Mouse (Mus musculus) midbrain, postnatal 0 days (tissue): ENCODE data around the gene Nub1. TPM values are rescaled to one million over a fixed set of nuclear protein-coding genes. Genes with fewer than 3 reads are reported as not detected.
"Not testable (repeated sequence)": the region's sequence is repeated elsewhere in the genome, so short reads cannot be mapped to it uniquely, and the experiment has no call there.

Experiments
- ATAC-seq: fragments of 200-750 bp; cut with Nextera tagmentation; 2 replicates; pipeline ENCODE4 v1.8.0; 2017; ENCODE audit warnings: moderate number of reproducible peaks, mild to moderate bottlenecking, moderate TSS enrichment, moderate library complexity; ENCODE audit not compliant: low FRiP score
- DNase-seq: peaks from one replicate; pipeline ENCODE4 v3.0.0-alpha.2; 2015; ENCODE audit warnings: low spot score
- H3K27ac ChIP-seq: fragments of 300-500 bp; sonication (generic); 2 replicates; pipeline ENCODE4 v1.5.1; 2014; ENCODE audit warnings: low read depth, mild to moderate bottlenecking, low read length, mixed read lengths
- H3K27me3 ChIP-seq: fragments of 300-500 bp; sonication (generic); 2 replicates; pipeline ENCODE4 v1.6.1; 2014; ENCODE audit warnings: low read length, control low read depth, mixed read lengths; ENCODE audit not compliant: insufficient read depth
- H3K36me3 ChIP-seq: fragments of 300-500 bp; sonication (generic); 2 replicates; pipeline ENCODE4 v1.6.1; 2014; ENCODE audit warnings: low read length, control low read depth, mixed read lengths; ENCODE audit not compliant: insufficient read depth
- H3K4me1 ChIP-seq: fragments of 300-500 bp; sonication (generic); 2 replicates; pipeline ENCODE4 v1.6.1; 2014; ENCODE audit warnings: mild to moderate bottlenecking, control low read depth, antibody characterized with exemption, low read length, mixed read lengths; ENCODE audit not compliant: insufficient read depth
- H3K4me2 ChIP-seq: fragments of 300-500 bp; sonication (generic); 2 replicates; pipeline ENCODE4 v1.6.1; 2014; ENCODE audit warnings: low read depth, mild to moderate bottlenecking, low read length, mixed read lengths; ENCODE audit not compliant: poor library complexity, severe bottlenecking
- H3K4me3 ChIP-seq: fragments of 300-500 bp; sonication (generic); 2 replicates; pipeline ENCODE4 v1.5.1; 2014; ENCODE audit warnings: low read depth, mild to moderate bottlenecking, low read length, moderate library complexity
- H3K9ac ChIP-seq: fragments of 300-500 bp; sonication (generic); replicated peaks from 2 replicates; pipeline ENCODE4 v1.6.1; 2014; ENCODE audit warnings: mild to moderate bottlenecking, low read length, moderate library complexity, mixed read lengths; ENCODE audit not compliant: poor library complexity, severe bottlenecking
- H3K9me3 ChIP-seq: fragments of 300-500 bp; sonication (generic); 2 replicates; pipeline ENCODE4 v1.6.1; 2016; ENCODE audit warnings: low read length, control low read depth
- CTCF ChIP-seq: IDR thresholded peaks from 2 replicates; pipeline ENCODE4 v1.5.1; 2016; ENCODE audit warnings: antibody characterized with exemption, mild to moderate bottlenecking
- WGBS: fragments of 180-500 bp; shearing (Covaris S2); extraction: QIAGEN DNeasy Blood & Tissue Kit; methylation state at CpG from one replicate; pipeline ENCODE4 v1.1.7; 2014; 5-methylcytosine and 5-hydroxymethylcytosine counted together
- polyA plus RNA-seq: library from polyadenylated mRNA; unstranded; fragments of >200 nt; fragmentation: Nextera tagmentation; extraction: Ambion mirVana; gene quantifications from 2 replicates; pipeline ENCODE4 v1.2.1, GENCODE M21; 2015
- total RNA-seq: library from RNA; depleted of rRNA; stranded (reverse); fragments of >200 nt; gene quantifications from 2 replicates; pipeline ENCODE4 v1.2.3, GENCODE M21; 2014

The Nub1 gene
- total and polyA plus RNA-seq, 2 experiments from 2014 or later, result 44.9 to 45.1 TPM

DNA sequence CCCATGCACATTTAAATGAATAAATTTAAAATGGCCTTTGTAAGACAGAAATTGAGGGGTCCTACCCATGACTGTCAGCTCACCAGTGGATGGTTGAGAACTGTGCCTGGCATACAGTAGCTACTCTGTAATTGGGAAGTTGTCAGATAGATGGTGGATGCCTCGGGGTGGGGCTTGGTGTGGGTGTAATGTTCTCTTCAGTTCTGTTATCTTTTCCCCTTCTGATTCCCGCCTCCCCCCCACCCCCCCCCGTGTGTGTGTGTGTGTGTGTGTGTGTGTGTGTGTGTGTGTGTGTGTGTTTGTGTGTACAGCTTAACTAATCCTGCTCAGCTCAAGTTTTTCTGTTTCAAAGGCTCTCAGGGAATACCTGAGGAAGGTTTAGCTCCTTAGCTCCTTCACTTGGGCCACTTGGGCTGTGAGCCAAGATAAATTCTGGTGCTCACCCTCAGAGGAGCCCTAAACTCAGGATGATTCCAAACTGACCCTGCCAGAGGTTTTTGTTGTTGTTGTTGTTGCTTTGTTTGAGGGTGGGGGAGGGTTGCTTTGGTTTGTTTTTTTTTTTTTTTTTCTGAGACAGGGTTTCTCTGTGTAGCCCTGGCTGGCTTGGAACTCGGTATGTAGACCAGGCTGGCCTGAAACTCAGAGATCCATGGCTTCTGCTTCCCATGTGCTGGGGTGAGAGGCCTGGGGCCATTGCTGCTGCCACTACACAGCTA is 25.5 kb upstream of the Nub1 start:
- Histone ChIP-seq H3K4me3 (no peak overlapping the region), H3K9ac (no peak overlapping the region)
- ATAC-seq, result no peak

DNA sequence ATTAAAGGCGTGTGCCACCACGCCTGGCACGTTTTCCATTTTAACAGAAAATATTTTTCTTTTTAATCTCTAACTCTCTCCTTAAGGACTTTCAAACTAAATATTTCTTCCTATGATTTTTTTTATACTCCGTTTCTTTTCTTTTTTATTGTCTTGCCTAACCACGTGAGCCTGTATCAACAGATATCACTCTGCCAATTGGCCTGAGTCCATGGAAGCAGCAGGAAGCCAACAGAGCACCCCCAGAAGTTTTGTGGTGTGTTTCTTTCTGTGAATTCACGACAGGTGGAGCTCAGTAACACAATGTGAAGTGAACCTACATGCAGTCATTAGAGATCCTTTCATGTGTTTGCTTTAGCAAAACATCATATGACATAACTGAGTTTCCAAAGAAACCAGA is 23.9 kb upstream of the Nub1 start:
- Histone ChIP-seq H3K36me3 (no peaks in the 10 kb centered on the region), H3K9me3 (no peaks in the 10 kb centered on the region), H3K9ac (no peak overlapping the region), H3K4me2 (no peak overlapping the region), H3K4me1 (no peaks in the 10 kb centered on the region), H3K27me3 (no peaks in the 10 kb centered on the region), H3K27ac (no peak overlapping the region), H3K4me3 (no peak overlapping the region)
- TF ChIP-seq CTCF, result no peak
- WGBS, result 85% methylated on average over 6 of the region's 6 CpGs
- ATAC-seq, result no peak
- DNase-seq, result no peak

More for the DNA sequence above, 25.5 kb upstream of the Nub1 start:
- Histone ChIP-seq H3K36me3 (no peaks in the 10 kb centered on the region), H3K9me3 (no peaks in the 10 kb centered on the region), H3K27me3 (no peaks in the 10 kb centered on the region), H3K4me2 (no peak overlapping the region), H3K4me1 (no peaks in the 10 kb centered on the region), H3K27ac (no peak overlapping the region)
- no peak for DNase-seq
- WGBS, result 67% methylated on average over 3 of the region's 4 CpGs
- TF ChIP-seq CTCF, result no peak

GRCm38 (mm10) chr5:24674238-24674637 is 11.1 kb upstream of the Nub1 start:
- peak; percentile 56; the same call in 1 of the 2 replicates for ATAC-seq
- no peak overlapping the region for H3K27ac ChIP-seq
- H3K9ac ChIP-seq, result no peak overlapping the region
- no peaks in the 10 kb centered on the region for H3K9me3 ChIP-seq
- H3K27me3 ChIP-seq, result no peaks in the 10 kb centered on the region
- no peak overlapping the region for H3K4me2 ChIP-seq
- H3K4me1 ChIP-seq, result no peaks in the 10 kb centered on the region
- peak; percentile 79 for DNase-seq
- 26% methylated on average over 4 of the region's 4 CpGs for WGBS
- H3K36me3 ChIP-seq, result no peaks in the 10 kb centered on the region
- H3K4me3 ChIP-seq, result no peak overlapping the region
- peak; percentile 92 for TF ChIP-seq CTCF

GRCm38 (mm10) chr5:24681436-24681835 is 3.9 kb upstream of the Nub1 start:
- H3K4me2 ChIP-seq, result no peak overlapping the region
- no peak overlapping the region for H3K27ac ChIP-seq
- no peak overlapping the region for H3K4me3 ChIP-seq
- 48% methylated on average over 1 of the region's 1 CpGs for WGBS
- no peak overlapping the region for H3K9ac ChIP-seq
- no peak for ATAC-seq
- no peak for TF ChIP-seq CTCF
- H3K4me1 ChIP-seq, result no peaks in the 10 kb centered on the region
- H3K9me3 ChIP-seq, result no peaks in the 10 kb centered on the region
- no peaks in the 10 kb centered on the region for H3K27me3 ChIP-seq
- no peak for DNase-seq
- no peaks in the 10 kb centered on the region for H3K36me3 ChIP-seq

DNA sequence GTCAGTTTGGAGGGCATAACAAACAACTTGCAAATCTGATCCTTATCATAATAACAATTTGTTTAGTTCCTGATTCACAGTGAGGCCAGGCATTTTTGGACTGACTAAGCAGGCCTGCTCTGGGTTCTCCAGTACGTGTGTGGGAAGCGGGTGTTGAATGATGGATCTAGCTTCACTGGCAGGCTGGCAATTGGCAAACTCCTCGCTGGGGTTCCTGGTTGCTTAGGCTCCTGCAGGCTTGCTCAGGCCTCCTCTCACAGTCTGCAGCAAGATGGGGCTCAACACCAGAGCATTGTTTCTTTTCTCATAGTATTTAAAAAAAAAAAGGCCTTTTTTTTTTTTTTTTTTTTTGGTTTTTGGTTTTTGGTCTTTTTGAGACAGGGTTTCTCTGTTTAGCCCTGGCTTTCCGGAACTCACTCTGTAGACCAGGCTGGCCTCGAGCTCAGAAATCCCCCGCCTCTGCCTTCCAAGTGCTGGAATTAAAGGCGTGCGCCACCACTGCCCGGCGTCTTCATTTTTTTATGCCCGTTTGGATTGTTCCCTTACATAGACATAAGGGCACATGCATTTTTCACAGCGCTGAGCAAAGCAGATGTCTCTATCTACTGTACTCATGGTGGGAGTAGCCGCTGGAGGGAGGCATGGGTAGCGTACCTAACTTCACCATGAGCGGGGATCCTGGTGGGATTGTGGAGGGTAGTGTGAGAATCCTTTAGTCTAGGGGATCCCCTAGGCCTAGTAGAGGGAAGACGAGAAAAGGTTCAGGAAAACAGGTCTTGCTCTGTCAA is 560 bp upstream of the Nub1 start:
- peak overlapping the region; percentile 53 for H3K9ac ChIP-seq
- H3K9me3 ChIP-seq, result no peaks in the 10 kb centered on the region
- H3K4me3 ChIP-seq, result peak overlapping the region; percentile 69
- DNase-seq (peak; percentile 53), ATAC-seq (peak; percentile 44)
- H3K27ac ChIP-seq, result peak overlapping the region; percentile 89
- WGBS, result 16% methylated on average over 16 of the region's 16 CpGs
- H3K4me2 ChIP-seq, result peak overlapping the region; percentile 46
- peaks cover 2% of the 10 kb centered on the region; the same call in 1 of the 2 replicates for H3K36me3 ChIP-seq
- TF ChIP-seq CTCF, result no peak
- no peaks in the 10 kb centered on the region for H3K27me3 ChIP-seq
- no peaks in the 10 kb centered on the region for H3K4me1 ChIP-seq

DNA sequence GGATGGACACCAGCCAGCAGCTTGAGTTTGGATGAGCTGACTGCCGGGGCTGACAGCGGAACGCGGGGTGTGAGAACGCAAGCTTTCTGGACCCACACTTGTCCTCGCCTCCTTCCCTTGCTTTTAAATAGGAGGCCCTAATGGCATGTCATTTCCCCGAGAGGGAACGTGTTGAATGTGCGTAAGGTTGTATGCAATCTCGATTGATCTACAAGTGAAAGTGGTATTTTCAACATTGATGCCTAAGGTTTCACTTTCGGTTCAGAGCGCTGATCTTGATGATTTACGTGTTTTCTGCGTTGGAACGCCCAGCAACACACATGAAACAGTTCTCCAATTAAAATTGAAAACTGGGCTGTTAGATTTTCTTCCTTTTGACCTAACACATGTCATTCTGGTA is 844 bp downstream of the Nub1 start:
- 1% methylated on average over 15 of the region's 15 CpGs for WGBS

DNA sequence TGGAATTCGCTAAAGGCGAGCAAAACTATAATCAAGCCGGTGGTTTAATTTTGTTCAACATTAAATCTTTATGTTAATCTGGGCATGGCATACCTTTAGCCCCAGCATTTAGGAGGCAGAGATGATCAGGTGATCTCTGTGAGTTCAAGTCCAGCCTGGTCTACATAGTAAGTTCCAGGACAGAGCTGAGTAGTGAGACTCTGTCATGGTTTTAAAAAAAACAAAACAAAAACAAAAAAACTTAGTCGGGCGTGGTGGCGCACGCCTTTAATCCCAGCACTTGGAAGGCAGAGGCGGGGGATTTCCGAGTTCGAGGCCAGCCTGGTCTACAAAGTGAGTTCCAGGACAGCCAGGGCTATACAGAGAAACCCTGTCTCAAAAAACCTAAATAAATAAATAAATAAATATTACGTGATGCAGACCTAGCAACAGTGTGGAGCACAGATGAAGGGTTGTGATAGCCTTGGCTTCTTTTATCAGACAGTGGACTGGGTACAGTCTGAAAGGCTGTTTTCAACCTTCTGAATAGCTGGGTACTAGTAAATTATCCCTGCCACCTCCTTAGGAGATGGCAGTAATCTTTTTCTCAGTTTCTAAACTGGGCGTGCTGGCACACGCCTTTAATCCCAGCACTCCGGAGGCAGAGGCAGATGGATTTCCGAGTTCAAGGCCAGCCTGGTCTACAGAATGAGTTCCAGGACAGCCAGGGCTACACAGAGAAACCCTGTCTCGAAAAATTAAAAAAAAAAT is 1.5 kb downstream of the Nub1 start:
- Histone ChIP-seq H3K4me3 (peak overlapping the region; percentile 69), H3K4me2 (peak overlapping the region; percentile 53), H3K36me3 (peaks cover 16% of the 10 kb centered on the region; the same call in 1 of the 2 replicates), H3K9ac (0 out of 2 replicates have a peak overlapping the region, but pooled peaks have one; percentile 77)
- DNase-seq, H3K9me3 ChIP-seq, H3K27me3 ChIP-seq, ATAC-seq, H3K4me1 ChIP-seq, H3K27ac ChIP-seq: not testable (repeated sequence)
- 81% methylated on average over 16 of the region's 16 CpGs for whole genome bisulfite sequencing

More for the DNA sequence above, 844 bp downstream of the Nub1 start:
- peak overlapping the region; percentile 69 for H3K4me3 ChIP-seq
- H3K27me3 ChIP-seq, result no peaks in the 10 kb centered on the region
- 0 out of 2 replicates have a peak, but pooled peaks have one; percentile 1 for ATAC-seq
- no peak for TF ChIP-seq CTCF
- peaks cover 14% of the 10 kb centered on the region; the same call in 1 of the 2 replicates for H3K36me3 ChIP-seq
- H3K27ac ChIP-seq, result peak overlapping the region; percentile 89
- H3K9me3 ChIP-seq, result no peaks in the 10 kb centered on the region
- H3K9ac ChIP-seq, result peak overlapping the region; percentile 77
- DNase-seq, result no peak
- H3K4me1 ChIP-seq, result no peaks in the 10 kb centered on the region
- peak overlapping the region; percentile 53 for H3K4me2 ChIP-seq
